Mouse (Mus musculus) neural tube, embryonic 13.5 days (tissue): ENCODE results near the gene Bak1. TPM values are rescaled to one million over a fixed set of nuclear protein-coding genes. Genes with fewer than 3 reads are reported as not detected.

ENCODE experiments used
- ATAC-seq: fragments of 200-750 bp; cut with Nextera tagmentation; 2 replicates; pipeline ENCODE4 v1.8.0; 2017; ENCODE audit warnings: low read depth, mild to moderate bottlenecking, moderate TSS enrichment, moderate library complexity
- H3K27ac ChIP-seq: fragments of 300-500 bp; sonication (generic); replicated peaks from 2 replicates; pipeline ENCODE4 v1.5.1; 2015; ENCODE audit warnings: moderate library complexity, mild to moderate bottlenecking, inconsistent platforms
- H3K27me3 ChIP-seq: fragments of 300-500 bp; sonication (generic); 2 replicates; pipeline ENCODE4 v1.6.1; 2015; ENCODE audit warnings: mild to moderate bottlenecking, inconsistent platforms
- H3K36me3 ChIP-seq: fragments of 300-500 bp; sonication (generic); 2 replicates; pipeline ENCODE4 v1.6.1; 2015; ENCODE audit warnings: mild to moderate bottlenecking, inconsistent platforms
- H3K4me1 ChIP-seq: fragments of 300-500 bp; sonication (generic); replicated peaks from 2 replicates; pipeline ENCODE4 v1.6.1; 2015; ENCODE audit warnings: inconsistent platforms
- H3K4me2 ChIP-seq: fragments of 300-500 bp; sonication (generic); 2 replicates; pipeline ENCODE4 v1.6.1; 2015; ENCODE audit warnings: inconsistent platforms, mild to moderate bottlenecking, moderate library complexity
- H3K4me3 ChIP-seq: fragments of 300-500 bp; sonication (generic); 2 replicates; pipeline ENCODE4 v1.5.1; 2015; ENCODE audit warnings: mild to moderate bottlenecking, inconsistent platforms
- H3K9ac ChIP-seq: fragments of 300-500 bp; sonication (generic); 2 replicates; pipeline ENCODE4 v1.6.1; 2015; ENCODE audit warnings: moderate library complexity, mild to moderate bottlenecking, inconsistent platforms
- H3K9me3 ChIP-seq: fragments of 300-500 bp; sonication (generic); 2 replicates; pipeline ENCODE4 v1.6.1; 2016; ENCODE audit warnings: inconsistent platforms
- WGBS: fragments of 180-500 bp; shearing (Covaris S2); methylation state at CpG from one replicate; pipeline ENCODE4 v1.1.7; 2015; 5-methylcytosine and 5-hydroxymethylcytosine counted together
- polyA plus RNA-seq: library from polyadenylated mRNA; unstranded; fragments of >200 nt; fragmentation: Nextera tagmentation; extraction: Ambion mirVana; gene quantifications from 2 replicates; pipeline ENCODE4 v1.2.1, GENCODE M21; 2015

Gene Bak1
- polyA plus RNA-seq, 1 experiment from 2014 or later: 3.3 TPM

- H3K9ac ChIP-seq: peak overlapping the region; percentile 31; the same call in 1 of the 2 replicates
- no peaks in the 10 kb centered on the region for H3K27me3 ChIP-seq
- H3K4me3 ChIP-seq: no peak overlapping the region
- H3K4me1 ChIP-seq: peaks cover 18% of the 10 kb centered on the region
- ATAC-seq: no peak
- H3K4me2 ChIP-seq: peak overlapping the region; percentile 14; the same call in 1 of the 2 replicates
- no peaks in the 10 kb centered on the region for H3K36me3 ChIP-seq
- 19% methylated on average over 6 of the region's 6 CpGs for WGBS
- no peak overlapping the region; the same call in 1 of the 2 replicates for H3K27ac ChIP-seq
- no peaks in the 10 kb centered on the region for H3K9me3 ChIP-seq
Measured at GRCm38 (mm10) chr17:27012909-27013308, 15.9 kb downstream of the Bak1 start.

GRCm38 (mm10) chr17:27011998-27012672 lies 16.7 kb downstream of the Bak1 start:
- H3K4me3 ChIP-seq: no peak overlapping the region
- 57% methylated on average over 14 of the region's 14 CpGs for WGBS
- peak overlapping the region; percentile 14; the same call in 1 of the 2 replicates for H3K4me2 ChIP-seq
- H3K4me1 ChIP-seq: peaks cover 13% of the 10 kb centered on the region
- no peak overlapping the region; the same call in 1 of the 2 replicates for H3K27ac ChIP-seq
- H3K36me3 ChIP-seq: no peaks in the 10 kb centered on the region
- ATAC-seq: no peak
- H3K27me3 ChIP-seq: no peaks in the 10 kb centered on the region
- H3K9ac ChIP-seq: 0 out of 2 replicates have a peak overlapping the region, but pooled peaks have one; percentile 31
- no peaks in the 10 kb centered on the region for H3K9me3 ChIP-seq

GRCm38 (mm10) chr17:27011167-27011566 lies 17.6 kb downstream of the Bak1 start:
- no peaks in the 10 kb centered on the region for H3K36me3 ChIP-seq
- WGBS: 92% methylated on average over 10 of the region's 10 CpGs
- H3K4me2 ChIP-seq: no peak overlapping the region
- H3K4me1 ChIP-seq: peaks cover 13% of the 10 kb centered on the region
- H3K27ac ChIP-seq: no peak overlapping the region
- no peak overlapping the region for H3K4me3 ChIP-seq
- no peak overlapping the region for H3K9ac ChIP-seq
- H3K27me3 ChIP-seq: no peaks in the 10 kb centered on the region
- H3K9me3 ChIP-seq: no peaks in the 10 kb centered on the region
- no peak for ATAC-seq

- H3K9ac ChIP-seq: no peak overlapping the region
Measured at GRCm38 (mm10) chr17:27008277-27008676, 20.5 kb downstream of the Bak1 start.

GRCm38 (mm10) chr17:27005644-27006043 lies 23.2 kb downstream of the Bak1 start:
- Histone ChIP-seq H3K9me3 (no peaks in the 10 kb centered on the region), H3K36me3 (no peaks in the 10 kb centered on the region), H3K27ac (no peak overlapping the region), H3K27me3 (no peaks in the 10 kb centered on the region; the same call in 1 of the 2 replicates), H3K4me3 (no peak overlapping the region), H3K9ac (no peak overlapping the region), H3K4me2 (no peak overlapping the region), H3K4me1 (no peaks in the 10 kb centered on the region; the same call in 1 of the 2 replicates)
- 64% methylated on average over 11 of the region's 11 CpGs for WGBS
- no peak for ATAC-seq

More at GRCm38 (mm10) chr17:27008277-27008676, 20.5 kb downstream of the Bak1 start:
- H3K9me3 ChIP-seq: no peaks in the 10 kb centered on the region
- no peaks in the 10 kb centered on the region for H3K36me3 ChIP-seq
- no peak overlapping the region for H3K27ac ChIP-seq
- no peak for ATAC-seq
- H3K4me3 ChIP-seq: no peak overlapping the region
- no peaks in the 10 kb centered on the region; the same call in 1 of the 2 replicates for H3K27me3 ChIP-seq
- no peak overlapping the region for H3K4me2 ChIP-seq
- H3K4me1 ChIP-seq: peaks cover 13% of the 10 kb centered on the region
- 71% methylated on average over 2 of the region's 2 CpGs for WGBS

GRCm38 (mm10) chr17:27004903-27005485 lies 23.8 kb downstream of the Bak1 start:
- no peak for ATAC-seq
- no peaks in the 10 kb centered on the region for H3K9me3 ChIP-seq
- no peaks in the 10 kb centered on the region for H3K36me3 ChIP-seq
- H3K27me3 ChIP-seq: no peaks in the 10 kb centered on the region; the same call in 1 of the 2 replicates
- H3K4me1 ChIP-seq: peaks cover 6% of the 10 kb centered on the region
- no peak overlapping the region for H3K27ac ChIP-seq
- no peak overlapping the region for H3K9ac ChIP-seq
- no peak overlapping the region for H3K4me3 ChIP-seq
- WGBS: 37% methylated on average over 19 of the region's 19 CpGs
- H3K4me2 ChIP-seq: no peak overlapping the region

- no peaks in the 10 kb centered on the region; the same call in 1 of the 2 replicates for H3K27me3 ChIP-seq
- no peaks in the 10 kb centered on the region for H3K9me3 ChIP-seq
- H3K4me3 ChIP-seq: no peak overlapping the region
- H3K27ac ChIP-seq: no peak overlapping the region
- H3K36me3 ChIP-seq: no peaks in the 10 kb centered on the region
- no peak for ATAC-seq
- no peak overlapping the region for H3K4me2 ChIP-seq
- H3K9ac ChIP-seq: no peak overlapping the region
- H3K4me1 ChIP-seq: peaks cover 6% of the 10 kb centered on the region
- WGBS: 29% methylated on average over 9 of the region's 9 CpGs
Measured at GRCm38 (mm10) chr17:27004431-27004830, 24.4 kb downstream of the Bak1 start.

GRCm38 (mm10) chr17:27001889-27002288 lies 26.9 kb downstream of the Bak1 start:
- no peak for ATAC-seq
- H3K9me3 ChIP-seq: no peaks in the 10 kb centered on the region
- H3K4me2 ChIP-seq: no peak overlapping the region
- no peak overlapping the region for H3K9ac ChIP-seq
- WGBS: 55% methylated on average over 6 of the region's 6 CpGs
- H3K27me3 ChIP-seq: no peaks in the 10 kb centered on the region; the same call in 1 of the 2 replicates
- H3K4me1 ChIP-seq: peaks cover 6% of the 10 kb centered on the region
- H3K27ac ChIP-seq: no peak overlapping the region
- H3K4me3 ChIP-seq: no peak overlapping the region
- H3K36me3 ChIP-seq: no peaks in the 10 kb centered on the region

GRCm38 (mm10) chr17:27001151-27001550 lies 27.7 kb downstream of the Bak1 start:
- no peak for ATAC-seq
- Histone ChIP-seq H3K4me2 (no peak overlapping the region), H3K4me1 (peaks cover 6% of the 10 kb centered on the region), H3K27ac (no peak overlapping the region), H3K27me3 (no peaks in the 10 kb centered on the region; the same call in 1 of the 2 replicates), H3K9me3 (no peaks in the 10 kb centered on the region), H3K4me3 (no peak overlapping the region), H3K9ac (no peak overlapping the region), H3K36me3 (no peaks in the 10 kb centered on the region)
- WGBS: 79% methylated on average over 7 of the region's 7 CpGs

GRCm38 (mm10) chr17:26999996-27000395 lies 28.8 kb downstream of the Bak1 start:
- Histone ChIP-seq H3K27ac (peak overlapping the region; percentile 38; the same call in 1 of the 2 replicates), H3K36me3 (no peaks in the 10 kb centered on the region), H3K4me3 (no peak overlapping the region), H3K4me2 (no peak overlapping the region), H3K9ac (no peak overlapping the region), H3K4me1 (peaks cover 6% of the 10 kb centered on the region), H3K9me3 (no peaks in the 10 kb centered on the region), H3K27me3 (no peaks in the 10 kb centered on the region; the same call in 1 of the 2 replicates)
- no peak for ATAC-seq
- WGBS: 73% methylated on average over 12 of the region's 12 CpGs

GRCm38 (mm10) chr17:26998283-26998682 lies 30.5 kb downstream of the Bak1 start:
- WGBS: 91% methylated on average over 15 of the region's 15 CpGs
- no peak for ATAC-seq
- no peaks in the 10 kb centered on the region for H3K36me3 ChIP-seq
- H3K9me3 ChIP-seq: no peaks in the 10 kb centered on the region
- H3K4me2 ChIP-seq: no peak overlapping the region
- peaks cover 6% of the 10 kb centered on the region for H3K4me1 ChIP-seq
- H3K4me3 ChIP-seq: no peak overlapping the region
- H3K9ac ChIP-seq: no peak overlapping the region
- H3K27me3 ChIP-seq: no peaks in the 10 kb centered on the region
- no peak overlapping the region for H3K27ac ChIP-seq

- Histone ChIP-seq H3K9ac (no peak overlapping the region), H3K4me2 (no peak overlapping the region), H3K4me1 (peaks cover 6% of the 10 kb centered on the region), H3K36me3 (no peaks in the 10 kb centered on the region), H3K4me3 (no peak overlapping the region), H3K27ac (no peak overlapping the region), H3K9me3 (no peaks in the 10 kb centered on the region), H3K27me3 (no peaks in the 10 kb centered on the region)
- ATAC-seq: no peak
- WGBS: 77% methylated on average over 4 of the region's 4 CpGs
Measured at GRCm38 (mm10) chr17:26997661-26998060, 31.1 kb downstream of the Bak1 start.
